Mouse (Mus musculus) thymus, postnatal 4 days (tissue): Measurements from ENCODE around the gene Sparcl1.

Source experiments
- DNase-seq: peaks from one replicate; pipeline ENCODE4 v3.0.0; 2021

Gene Sparcl1

DNA sequence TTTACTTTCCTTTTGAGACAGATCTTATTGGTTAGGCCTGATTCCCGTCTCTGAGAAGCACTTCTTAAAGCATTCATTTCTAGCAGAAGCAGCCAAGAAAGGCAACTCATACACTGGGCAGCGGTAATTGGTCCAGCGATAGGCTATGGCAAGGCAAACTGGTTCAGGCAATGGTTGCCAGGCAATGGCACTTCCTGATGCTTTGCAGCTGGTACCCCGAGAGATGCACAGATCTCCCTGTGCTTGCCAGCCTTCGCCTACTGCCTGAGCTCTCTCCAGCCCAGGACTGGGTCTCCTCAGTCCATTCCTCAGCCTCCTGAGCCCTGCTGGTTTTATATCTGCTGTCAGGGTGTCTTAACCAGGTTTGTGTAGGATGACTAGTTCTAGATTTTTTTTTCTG lies 53.1 kb downstream of the Sparcl1 start:
- DNase-seq, result no peak

DNA sequence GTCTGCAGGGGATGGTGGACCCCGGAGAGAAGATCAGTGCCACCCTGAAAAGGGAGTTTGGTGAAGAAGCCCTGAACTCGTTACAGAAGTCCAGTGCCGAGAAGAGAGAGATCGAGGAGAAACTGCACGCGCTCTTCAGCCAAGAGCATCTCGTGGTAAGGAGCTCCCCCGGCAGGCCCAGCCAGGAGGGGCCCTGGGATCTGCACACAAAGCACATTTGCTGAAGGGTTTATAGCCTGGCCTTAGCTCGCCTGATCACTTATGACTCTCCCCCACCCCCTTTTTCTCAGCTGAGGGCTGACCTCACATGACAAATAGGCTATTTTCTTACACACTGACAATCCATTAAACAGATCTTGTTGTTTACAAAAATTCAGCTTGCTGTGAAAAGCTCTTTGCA lies 53.9 kb downstream of the Sparcl1 start:
- DNase-seq, result no peak

DNA sequence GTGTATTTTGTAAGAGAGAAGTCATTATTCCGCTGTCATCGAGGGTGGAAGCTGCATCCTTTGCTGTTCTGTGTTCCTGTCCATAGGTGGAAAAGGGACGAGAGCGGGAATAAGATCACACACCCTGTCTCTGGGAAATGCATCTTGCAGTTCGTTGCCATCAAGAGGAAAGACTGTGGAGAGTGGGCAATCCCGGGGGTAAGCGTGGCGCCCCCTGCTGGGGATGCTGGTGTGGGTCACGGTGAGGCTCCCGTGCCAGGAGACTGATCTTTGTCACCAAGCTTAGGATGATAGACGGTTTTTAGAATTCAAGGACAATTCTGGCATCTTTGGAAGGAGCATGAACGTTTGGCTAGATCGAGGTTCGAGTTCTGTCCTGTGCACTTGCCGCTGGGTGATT lies 55.5 kb downstream of the Sparcl1 start:
- peak; percentile 88 for DNase-seq

DNA sequence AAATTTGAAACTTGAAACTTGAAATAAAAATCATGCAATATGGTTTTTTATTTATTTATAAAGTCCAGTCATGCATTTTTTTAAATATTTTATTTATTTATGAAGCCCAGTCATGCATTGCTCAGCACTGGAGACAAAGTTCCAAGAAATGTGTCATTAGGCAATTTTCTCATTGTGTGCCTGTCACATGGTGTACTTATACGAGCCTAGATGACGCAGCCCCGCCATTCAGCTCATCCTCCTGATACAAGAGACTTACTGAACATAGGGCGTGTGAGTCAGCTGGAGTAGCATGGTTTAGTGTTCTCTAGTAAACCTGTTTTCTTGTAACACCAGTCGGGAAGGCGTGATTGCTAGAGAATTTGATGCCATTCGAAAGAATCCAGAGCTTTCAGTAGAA lies 57.2 kb downstream of the Sparcl1 start:
- DNase-seq, result no peak

DNA sequence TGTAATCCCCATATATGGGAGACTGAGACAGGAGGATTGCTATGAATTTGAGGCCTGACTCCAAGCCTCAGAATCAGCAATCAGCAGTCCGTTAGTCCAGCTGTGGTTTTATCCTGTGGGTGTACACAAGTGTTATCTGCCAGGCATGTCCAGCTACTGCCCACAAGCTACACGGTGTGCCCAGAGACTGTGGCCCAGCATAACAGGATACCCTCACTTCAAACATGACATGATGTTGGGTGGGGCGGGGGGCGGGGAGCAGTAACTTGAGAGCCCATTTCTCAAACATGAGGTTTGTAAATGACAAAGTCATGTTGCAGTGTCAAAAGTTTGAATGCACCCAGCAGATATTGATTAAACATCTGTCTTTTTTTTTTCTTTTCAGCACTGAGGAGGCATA lies 57.7 kb downstream of the Sparcl1 start:
- no peak for DNase-seq

DNA sequence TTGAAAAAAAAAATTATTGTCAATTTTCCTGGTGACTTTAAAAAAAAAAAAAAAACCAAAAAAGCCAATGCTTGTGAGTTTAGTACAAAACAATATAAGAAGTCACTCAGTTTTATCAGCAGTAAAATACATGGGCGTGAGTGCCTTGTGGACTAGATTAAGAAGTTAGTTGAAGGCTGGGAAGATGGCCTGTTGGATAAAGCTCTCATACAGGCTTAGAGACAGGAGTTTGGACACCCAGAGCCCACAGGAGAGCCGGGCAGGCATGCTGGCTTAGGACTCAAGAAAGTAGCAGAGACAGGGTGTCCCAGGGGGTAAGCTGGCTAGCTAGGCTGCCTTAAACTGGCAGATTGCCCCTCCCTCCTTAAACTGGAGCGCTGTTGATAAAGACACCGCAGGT lies 58.6 kb downstream of the Sparcl1 start:
- DNase-seq, result no peak

DNA sequence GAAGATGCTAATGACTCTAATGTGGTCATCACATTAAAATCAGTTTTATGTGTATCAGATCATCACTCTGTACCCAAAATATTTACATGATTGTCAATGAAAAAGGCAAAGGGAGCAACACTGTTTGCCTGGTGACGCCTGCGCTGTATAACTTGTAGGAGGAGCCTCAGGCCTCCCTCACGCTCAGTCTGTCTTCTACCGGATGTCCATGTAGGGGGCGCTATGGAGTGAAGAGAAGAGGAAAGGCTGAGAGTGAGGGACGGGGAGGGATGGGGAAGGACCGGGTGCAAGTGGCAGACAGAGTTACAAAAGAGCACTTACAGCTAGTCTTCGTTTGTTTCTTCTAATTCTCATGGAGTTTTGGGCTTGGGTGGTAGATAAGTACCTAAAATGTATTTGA lies 60.6 kb downstream of the Sparcl1 start:
- DNase-seq, result peak; percentile 65

DNA sequence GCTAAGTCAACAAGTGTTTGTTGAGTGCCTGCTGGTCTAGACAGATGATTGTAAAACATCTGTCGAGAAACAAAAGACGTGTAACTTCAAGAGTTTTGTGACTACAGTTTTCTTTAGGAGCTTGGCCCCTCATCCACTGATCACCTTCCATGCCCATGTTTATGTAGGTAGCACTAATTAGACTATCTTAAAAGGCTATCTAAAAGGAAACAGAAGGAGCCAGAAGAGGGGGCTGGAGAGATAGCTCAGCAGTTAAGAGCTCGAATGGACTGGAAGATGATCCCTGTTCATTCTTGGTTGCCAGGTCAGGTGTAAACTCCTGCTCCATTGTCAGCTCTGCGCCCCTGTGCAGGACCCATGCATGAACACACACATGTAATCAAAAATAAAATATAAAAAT lies 65.4 kb downstream of the Sparcl1 start:
- no peak for DNase-seq

DNA sequence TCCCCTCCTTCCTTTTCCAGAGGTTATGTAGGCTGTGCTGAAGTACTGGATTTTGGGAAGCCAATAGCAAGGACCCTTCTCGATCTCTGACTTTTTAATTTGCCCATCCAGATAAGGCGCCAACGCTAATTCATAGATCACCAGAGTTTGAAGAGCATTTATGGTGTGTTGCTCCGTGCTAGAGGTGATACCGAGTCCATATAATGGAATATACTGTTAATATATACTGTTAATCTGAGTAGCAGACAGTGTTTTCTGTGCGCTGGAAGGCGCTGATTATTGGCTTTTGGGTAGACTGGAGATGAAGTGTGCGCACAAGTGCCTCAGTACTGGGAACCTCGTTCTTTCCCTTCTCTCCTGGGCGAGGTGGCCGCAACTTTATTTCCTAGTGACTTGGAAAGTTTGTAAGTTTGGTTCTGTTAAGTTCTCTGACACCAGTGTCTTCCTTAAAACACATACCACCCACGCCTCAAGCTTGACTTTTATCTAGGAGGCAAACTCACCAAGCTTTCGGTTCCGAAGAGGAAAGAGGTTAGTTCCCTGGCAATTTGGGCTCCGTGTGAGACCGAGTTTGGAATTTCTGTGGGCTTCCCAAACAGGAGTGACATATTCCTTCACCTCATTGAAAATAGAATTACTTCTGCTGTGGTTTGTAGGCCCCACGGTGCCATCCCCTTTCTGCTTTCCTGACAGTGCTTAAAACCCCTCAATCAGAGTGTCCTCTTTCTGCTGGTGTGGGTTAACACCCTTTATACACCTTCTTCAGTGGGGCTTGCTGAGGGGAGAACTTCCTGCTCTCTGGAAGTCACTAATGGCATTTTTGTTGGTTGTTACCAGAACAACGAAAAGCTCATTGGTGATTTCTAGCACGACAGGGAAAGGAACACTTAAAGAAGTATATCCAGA lies 66.1 kb downstream of the Sparcl1 start:
- peak; percentile 37 for DNase-seq

DNA sequence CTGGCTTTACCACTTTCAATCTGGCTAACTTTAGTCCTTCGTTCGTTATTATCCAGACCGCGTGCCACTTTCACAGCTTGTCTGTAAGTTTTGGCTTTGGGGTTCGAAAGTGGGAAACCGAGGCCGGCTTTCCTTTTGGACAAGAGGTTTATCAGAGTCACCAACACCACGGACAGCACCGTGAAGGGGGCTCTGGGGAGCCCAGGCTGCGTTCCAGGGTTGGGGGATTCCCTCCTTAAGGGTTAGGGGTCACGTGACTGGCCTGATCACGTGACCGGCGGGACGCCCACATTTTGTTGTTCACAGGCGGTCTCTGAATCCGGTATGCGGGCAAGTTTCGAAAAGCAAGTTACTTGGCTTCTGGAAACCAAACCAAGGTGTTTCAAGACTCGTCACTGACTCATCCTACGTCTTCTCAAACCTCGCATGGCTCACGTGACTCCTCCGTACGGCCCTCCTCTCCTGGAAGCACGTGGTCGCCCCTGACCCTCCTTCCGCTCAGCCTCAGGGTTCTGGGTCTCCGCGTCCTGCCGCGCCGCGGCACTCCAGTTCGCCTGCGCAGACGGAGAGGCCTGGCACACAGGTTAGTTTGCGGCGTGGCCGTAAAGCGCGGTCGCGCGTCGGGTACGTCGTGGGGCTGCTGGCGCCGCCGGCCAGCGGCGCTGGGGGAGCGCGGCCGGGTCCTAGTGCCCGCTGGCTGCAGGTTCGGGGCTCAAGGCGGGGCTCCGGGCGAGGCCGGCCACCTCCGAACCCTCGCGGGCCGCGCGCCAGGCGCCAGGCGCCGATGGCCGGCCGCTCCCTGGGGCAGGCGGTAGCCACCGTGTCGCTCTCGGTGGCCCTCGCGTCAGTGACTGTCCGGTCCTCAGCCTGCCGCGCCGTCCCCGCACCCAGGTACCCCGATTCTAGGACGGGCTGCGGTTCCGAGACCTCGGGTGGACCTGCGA lies 67.0 kb downstream of the Sparcl1 start, which contains the start of gene Nudt9:
Gene Nudt9 (plus strand): TSS at position 51 of the 944 bp plus-strand sequence.
- peak; percentile 97 for DNase-seq

DNA sequence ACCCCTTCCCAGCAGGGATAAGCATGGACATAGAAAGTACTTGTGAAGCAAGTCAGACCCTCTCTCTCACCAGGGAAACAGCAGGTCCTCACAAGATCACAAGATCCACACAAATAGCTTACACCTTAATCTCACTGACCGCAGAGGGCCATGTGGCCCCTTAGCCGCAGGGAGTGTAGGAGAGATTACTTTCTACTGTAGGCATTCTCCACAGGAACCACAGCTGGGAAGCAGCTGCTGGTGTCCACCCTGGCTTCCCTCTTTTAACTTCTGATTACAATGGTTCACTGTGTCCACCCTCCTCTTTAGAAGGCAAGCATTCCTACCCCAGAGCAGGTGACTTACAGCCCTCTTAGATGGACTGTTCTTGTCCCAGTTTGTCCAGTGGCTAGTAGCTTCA lies 69.8 kb downstream of the Sparcl1 start:
- DNase-seq, result no peak

DNA sequence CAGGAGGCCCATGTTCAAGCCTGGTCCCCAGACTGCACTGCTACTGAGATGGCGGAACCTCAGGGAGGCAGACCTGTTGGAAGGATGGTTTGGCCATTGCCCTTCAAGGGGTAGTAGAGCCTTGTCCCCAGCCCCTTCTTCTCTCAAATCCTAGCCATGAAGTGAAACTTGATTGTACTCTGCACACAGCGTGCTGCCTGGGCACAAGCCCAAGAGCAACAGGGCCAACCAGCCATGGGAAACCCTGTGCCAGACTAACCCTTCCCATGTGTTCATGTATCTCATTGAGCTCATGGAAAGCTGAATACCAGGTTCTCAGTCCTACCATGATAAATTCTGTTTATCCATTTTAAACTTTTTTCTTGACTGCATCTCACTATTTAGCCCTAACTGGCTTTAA lies 70.6 kb downstream of the Sparcl1 start:
- no peak for DNase-seq

DNA sequence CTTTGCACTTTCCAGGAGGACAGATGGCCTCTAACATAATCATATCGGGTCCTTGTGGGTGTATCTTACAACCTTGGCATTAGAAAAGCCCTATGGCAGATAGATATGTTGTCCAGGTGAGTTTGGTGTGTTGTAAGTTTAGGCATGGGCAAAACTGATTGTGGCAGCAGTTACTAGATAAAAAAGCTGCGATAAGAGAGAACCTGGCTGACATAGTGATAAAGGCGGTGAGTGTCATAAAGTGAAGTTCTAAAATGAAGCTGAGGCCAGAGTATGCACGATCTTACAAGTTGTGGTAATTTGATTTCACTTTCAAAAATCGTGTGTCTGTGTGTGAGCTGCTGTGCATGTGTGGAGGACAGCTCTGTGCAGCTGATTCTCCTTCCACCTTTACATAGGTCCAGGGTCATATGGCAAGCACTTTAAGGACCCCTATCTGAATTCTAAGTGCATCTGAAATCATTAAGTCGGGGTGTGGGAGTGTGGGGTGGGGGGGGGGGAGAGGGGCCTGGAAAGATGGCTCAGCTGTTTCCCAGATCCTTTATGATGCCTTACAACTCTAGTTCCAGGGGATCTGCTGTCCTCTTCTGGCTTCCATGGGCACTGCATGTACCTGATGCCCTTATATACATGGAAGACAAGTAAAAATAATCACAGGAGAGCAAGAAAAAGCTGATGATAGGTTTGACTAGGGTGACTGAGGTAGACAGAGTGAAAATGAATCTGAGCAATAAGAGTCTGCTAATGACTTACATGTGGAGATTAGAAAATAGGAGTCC lies 74.2 kb downstream of the Sparcl1 start:
- DNase-seq, result peak; percentile 70

DNA sequence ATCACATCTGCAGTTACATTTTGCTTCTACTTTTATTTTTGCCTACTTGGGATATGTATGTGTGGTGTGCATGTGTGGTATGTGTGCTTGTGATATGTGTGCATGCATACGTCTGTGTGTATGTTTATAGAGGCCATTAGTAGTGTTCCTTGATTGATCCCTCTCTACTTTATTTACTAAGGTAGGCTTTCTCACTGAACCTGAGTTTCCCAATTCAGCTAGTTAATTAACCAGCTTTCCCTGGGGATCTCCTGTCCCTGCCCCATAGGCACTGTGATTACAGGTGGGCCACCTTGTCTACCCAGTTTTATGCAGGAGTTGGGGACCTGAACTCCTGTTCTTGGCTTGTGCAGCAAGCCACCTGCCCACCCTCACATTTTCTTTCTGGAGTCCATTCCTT lies 76.8 kb downstream of the Sparcl1 start:
- no peak for DNase-seq

DNA sequence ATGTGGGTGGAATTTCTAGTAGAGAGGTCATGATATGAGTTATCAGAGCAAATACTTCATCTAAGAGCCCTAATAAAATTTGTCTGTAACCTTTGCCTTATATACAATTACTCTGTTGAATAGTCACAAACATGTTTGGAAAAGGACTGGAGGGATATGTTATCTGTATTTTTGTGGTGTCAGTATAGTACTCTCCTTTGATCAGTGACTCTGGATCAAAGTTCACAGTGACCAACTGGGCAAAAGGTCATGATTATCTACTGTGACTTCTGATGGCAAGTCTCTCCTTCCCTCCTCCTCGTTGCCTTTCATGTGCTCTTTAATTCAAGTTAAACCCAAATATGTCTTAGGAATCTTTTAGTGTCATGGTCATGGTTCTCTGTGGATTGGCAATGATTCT lies 77.7 kb downstream of the Sparcl1 start:
- DNase-seq, result no peak

DNA sequence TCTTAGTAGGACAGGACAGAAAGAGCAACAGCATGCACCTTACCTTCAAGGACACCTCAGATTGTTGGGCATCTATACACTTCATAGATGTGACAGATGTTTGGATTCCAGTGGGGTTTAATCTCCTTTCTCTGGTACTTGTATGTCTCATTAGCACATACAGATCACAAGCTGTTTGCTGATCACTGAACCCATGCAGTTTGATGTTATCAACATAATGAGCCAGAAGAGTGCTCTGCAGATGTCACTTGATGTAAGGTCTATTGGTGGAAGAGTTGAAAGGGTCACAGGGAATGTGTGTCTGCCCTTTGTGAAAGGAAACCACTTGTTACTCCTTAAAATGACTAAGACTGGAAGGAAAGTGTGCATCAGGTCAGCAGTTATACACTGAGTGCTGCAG lies 78.5 kb downstream of the Sparcl1 start:
- no peak for DNase-seq

DNA sequence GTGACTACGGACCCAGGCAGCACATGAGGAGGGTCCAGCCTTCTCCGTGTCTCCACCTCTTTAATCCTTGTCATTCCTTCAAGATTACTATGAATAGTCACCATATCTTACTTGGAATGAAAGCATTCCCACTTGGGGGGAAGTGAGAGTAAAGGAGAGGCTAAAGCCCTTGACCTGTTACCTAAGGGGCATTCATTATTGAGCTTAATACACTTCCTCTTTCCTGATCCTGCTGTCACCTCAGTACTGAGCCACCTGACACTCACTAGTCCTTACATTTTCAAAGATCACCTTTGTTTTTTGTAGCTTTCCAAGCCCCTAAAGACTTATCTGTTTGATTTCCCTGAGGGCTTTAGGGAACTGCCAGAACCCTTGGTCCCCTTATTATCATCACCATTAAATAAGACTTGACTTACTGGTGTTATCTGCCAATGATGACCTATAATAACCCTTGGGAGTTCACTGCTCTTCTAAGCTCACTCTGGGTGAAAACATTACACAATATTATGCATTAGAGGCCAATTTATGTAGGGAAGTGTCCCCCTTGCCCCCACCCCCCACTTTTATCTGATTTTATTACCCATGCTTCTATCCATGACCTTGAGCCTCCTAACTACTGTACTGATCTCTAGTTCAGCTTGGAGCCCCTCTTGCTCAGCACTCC lies 81.0 kb downstream of the Sparcl1 start:
- no peak for DNase-seq
